Mouse (Mus musculus): ENCODE data around the gene Trim41. TPM values are rescaled to one million over a fixed set of nuclear protein-coding genes. Genes with fewer than 3 reads are reported as not detected.

The Trim41 gene
- polyA plus RNA-seq, 1 experiment from 2014 or later = 4.3 TPM

DNA sequence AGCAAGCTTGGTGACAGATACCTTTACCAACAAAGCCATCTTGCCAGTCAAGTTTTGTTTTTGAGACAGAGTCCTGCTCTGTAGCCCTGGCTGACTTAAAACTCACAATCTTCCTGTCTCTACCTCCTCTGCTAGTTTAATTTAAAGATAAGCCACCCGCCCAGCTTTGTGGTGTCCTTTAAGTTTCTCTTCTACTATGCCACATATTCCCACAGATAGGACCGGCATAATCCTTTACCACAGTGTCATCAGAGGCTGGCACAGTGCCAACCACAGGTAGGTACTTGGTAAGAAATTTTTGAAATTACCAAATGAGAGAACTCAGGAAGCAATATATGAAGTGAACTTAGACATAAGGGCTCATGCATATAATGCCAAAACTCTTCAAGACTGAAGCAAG is 7.0 kb downstream of the Trim41 start:
- Histone ChIP-seq H3K9me3 (replicated peaks) (no peaks in the 10 kb centered on the region), H3K4me1 (replicated peaks) (peaks cover 11% of the 10 kb centered on the region), H3K4me2 (no peak overlapping the region), H3K27me3 (no peaks in the 10 kb centered on the region), H3K27ac (no peak overlapping the region), H3K4me3 (no peak overlapping the region), H3K36me3 (peaks cover 82% of the 10 kb centered on the region), H3K9ac (no peak overlapping the region)
- WGBS = 70% methylated on average over 2 of the region's 2 CpGs
- ATAC-seq (replicated peaks; ENCODE audit: insufficient number of reproducible peaks, insufficient read depth, low FRiP score, low read depth) = no peak

DNA sequence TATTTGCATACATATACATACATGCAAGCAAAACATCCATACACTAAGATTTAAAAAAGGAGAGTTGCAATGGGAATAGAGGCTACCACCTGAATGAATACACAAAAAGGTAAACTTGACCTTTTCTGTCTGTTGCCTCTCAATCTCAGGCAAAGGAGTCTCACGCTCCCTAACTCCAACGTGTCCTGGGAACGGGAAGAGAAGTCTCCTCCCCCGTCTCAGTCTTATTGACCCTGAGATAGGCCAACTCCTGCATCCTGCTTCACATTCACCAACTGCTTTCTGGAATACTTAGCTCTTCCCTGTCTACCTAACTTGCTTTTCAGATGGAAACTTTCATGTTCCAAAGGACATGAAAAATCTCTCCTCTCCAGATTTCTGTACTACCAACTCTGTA is 7.7 kb downstream of the Trim41 start:
- Histone ChIP-seq H3K27me3 (no peaks in the 10 kb centered on the region), H3K27ac (no peak overlapping the region), H3K4me2 (no peak overlapping the region), H3K4me3 (no peak overlapping the region), H3K36me3 (peaks cover 85% of the 10 kb centered on the region), H3K9me3 (replicated peaks) (no peaks in the 10 kb centered on the region), H3K9ac (no peak overlapping the region), H3K4me1 (replicated peaks) (peaks cover 4% of the 10 kb centered on the region; the same call in 1 of the 2 replicates)
- ATAC-seq (replicated peaks; ENCODE audit: insufficient number of reproducible peaks, insufficient read depth, low FRiP score, low read depth) = no peak
- 51% methylated on average over 4 of the region's 4 CpGs for WGBS

DNA sequence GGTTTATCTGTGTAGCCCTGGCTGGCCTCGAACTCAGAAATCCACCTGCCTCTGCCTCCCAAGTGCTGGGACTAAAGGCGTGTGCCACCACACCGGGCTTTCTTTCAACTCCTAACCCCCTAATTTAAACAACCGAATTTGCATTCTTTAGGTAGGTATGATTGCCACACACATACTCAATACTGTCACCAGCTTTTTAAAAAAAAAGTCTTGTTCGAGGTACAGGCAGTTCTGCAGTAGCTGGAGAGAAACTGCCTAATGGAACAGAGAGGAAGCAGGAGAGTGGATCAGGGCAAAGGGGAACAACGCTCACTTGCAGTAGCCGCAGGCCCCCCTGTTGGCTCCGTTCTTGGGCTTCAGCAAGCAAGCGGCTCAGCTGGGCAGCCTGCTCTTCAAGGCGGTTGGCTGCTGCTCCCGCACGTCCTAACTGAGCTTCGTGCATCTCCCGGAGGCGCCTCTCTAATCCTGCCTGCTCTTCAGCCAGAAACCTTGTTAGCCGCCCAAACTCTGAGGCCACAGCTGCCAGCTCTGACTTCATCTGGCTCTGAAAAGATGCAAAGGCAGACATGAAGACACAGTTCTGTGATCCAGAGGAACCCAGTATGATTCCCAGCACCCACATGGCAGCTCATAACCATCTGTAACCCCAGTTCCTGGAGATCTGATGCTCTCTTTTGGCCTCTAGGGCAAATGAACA is 8.3 kb downstream of the Trim41 start:
- H3K36me3 ChIP-seq = peaks cover 87% of the 10 kb centered on the region
- H3K4me2 ChIP-seq = no peak overlapping the region
- H3K4me3 ChIP-seq = no peak overlapping the region
- no peak overlapping the region for H3K9ac ChIP-seq
- no peak overlapping the region for H3K27ac ChIP-seq
- no peak for ATAC-seq (replicated peaks; ENCODE audit: insufficient number of reproducible peaks, insufficient read depth, low FRiP score, low read depth)
- no peaks in the 10 kb centered on the region for H3K27me3 ChIP-seq
- no peaks in the 10 kb centered on the region for H3K4me1 ChIP-seq (replicated peaks)
- H3K9me3 ChIP-seq (replicated peaks) = no peaks in the 10 kb centered on the region
- WGBS = 66% methylated on average over 16 of the region's 16 CpGs

GRCm38 (mm10) chr11:48808304-48808646 is 8.9 kb downstream of the Trim41 start:
- Histone ChIP-seq H3K27me3 (no peaks in the 10 kb centered on the region), H3K9me3 (replicated peaks) (no peaks in the 10 kb centered on the region), H3K4me1 (replicated peaks) (no peaks in the 10 kb centered on the region), H3K4me3 (no peak overlapping the region), H3K27ac (no peak overlapping the region), H3K9ac (no peak overlapping the region), H3K36me3 (peaks cover 93% of the 10 kb centered on the region), H3K4me2 (no peak overlapping the region)
- no peak for ATAC-seq (replicated peaks; ENCODE audit: insufficient number of reproducible peaks, insufficient read depth, low FRiP score, low read depth)

DNA sequence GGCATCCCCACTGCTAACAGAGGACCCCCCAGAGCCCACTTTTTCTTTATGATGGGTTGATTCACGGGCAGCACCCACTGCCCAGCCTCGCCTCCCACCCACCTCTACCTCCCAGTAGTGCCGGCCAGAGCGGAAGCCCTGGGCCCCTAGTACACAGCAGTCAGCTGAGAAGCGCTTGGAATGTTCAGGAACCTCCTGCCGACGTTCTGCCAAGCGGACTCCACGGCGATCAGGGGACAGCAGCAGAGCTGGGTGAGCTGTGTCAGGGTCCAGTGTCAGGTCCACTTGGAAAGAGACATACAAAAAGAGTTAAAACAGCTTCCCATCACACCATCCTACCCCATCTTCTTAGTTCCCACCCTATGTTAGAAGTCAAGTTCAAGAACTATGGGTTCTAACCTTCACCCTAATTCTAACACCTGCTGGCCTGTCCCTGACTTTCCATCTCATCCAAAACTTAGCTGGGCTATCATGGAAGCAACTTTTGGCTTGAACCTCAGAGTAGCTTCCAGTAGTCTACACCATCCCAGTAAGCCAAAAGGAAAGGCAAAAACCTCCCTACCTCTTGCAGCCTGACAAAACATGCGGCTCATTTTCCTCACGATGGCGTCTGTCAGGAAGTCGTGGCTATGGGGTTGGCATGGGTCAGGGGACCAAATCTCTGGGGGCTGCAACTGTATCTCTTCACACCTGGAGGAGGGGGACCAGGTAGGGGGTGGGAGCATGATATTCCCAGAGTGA is 9.4 kb downstream of the Trim41 start:
- Histone ChIP-seq H3K4me1 (replicated peaks) (0 out of 2 replicates have a peak, but pooled peaks cover 4% of the 10 kb centered on the region), H3K4me2 (no peak overlapping the region), H3K9me3 (replicated peaks) (no peaks in the 10 kb centered on the region), H3K27me3 (no peaks in the 10 kb centered on the region), H3K27ac (no peak overlapping the region), H3K36me3 (peaks cover 95% of the 10 kb centered on the region), H3K4me3 (no peak overlapping the region), H3K9ac (no peak overlapping the region)
- WGBS = 56% methylated on average over 14 of the region's 14 CpGs
- ATAC-seq (replicated peaks; ENCODE audit: insufficient number of reproducible peaks, insufficient read depth, low FRiP score, low read depth) = 0 out of 2 replicates have a peak, but pooled peaks have one; percentile 9

- H3K4me1 ChIP-seq (replicated peaks) = peaks cover 9% of the 10 kb centered on the region
- no peak overlapping the region for H3K27ac ChIP-seq
- ATAC-seq (replicated peaks; ENCODE audit: insufficient number of reproducible peaks, insufficient read depth, low FRiP score, low read depth) = 0 out of 2 replicates have a peak, but pooled peaks have one; percentile 2
- H3K4me2 ChIP-seq = no peak overlapping the region
- H3K9me3 ChIP-seq (replicated peaks) = no peaks in the 10 kb centered on the region
- WGBS = 59% methylated on average over 21 of the region's 21 CpGs
- H3K36me3 ChIP-seq = peaks cover 95% of the 10 kb centered on the region
- H3K27me3 ChIP-seq = no peaks in the 10 kb centered on the region
- H3K4me3 ChIP-seq = no peak overlapping the region
- no peak overlapping the region for H3K9ac ChIP-seq
These were observed 10.1 kb downstream of the Trim41 start for GRCm38 (mm10) chr11:48806856-48807562.

- no peak overlapping the region for H3K27ac ChIP-seq
- WGBS = 87% methylated on average over 2 of the region's 2 CpGs
- no peak overlapping the region for H3K4me2 ChIP-seq
- no peak overlapping the region for H3K9ac ChIP-seq
- H3K36me3 ChIP-seq = peaks cover 78% of the 10 kb centered on the region
- H3K9me3 ChIP-seq (replicated peaks) = no peaks in the 10 kb centered on the region
- no peak for ATAC-seq (replicated peaks; ENCODE audit: insufficient number of reproducible peaks, insufficient read depth, low FRiP score, low read depth)
- no peaks in the 10 kb centered on the region for H3K27me3 ChIP-seq
- H3K4me3 ChIP-seq = no peak overlapping the region
- H3K4me1 ChIP-seq (replicated peaks) = peaks cover 18% of the 10 kb centered on the region
These were observed 12.2 kb downstream of the Trim41 start for GRCm38 (mm10) chr11:48804922-48805321.

- H3K27ac ChIP-seq = no peak overlapping the region
- WGBS = 94% methylated on average over 2 of the region's 2 CpGs
These were observed 13.2 kb downstream of the Trim41 start for GRCm38 (mm10) chr11:48803988-48804387.

DNA sequence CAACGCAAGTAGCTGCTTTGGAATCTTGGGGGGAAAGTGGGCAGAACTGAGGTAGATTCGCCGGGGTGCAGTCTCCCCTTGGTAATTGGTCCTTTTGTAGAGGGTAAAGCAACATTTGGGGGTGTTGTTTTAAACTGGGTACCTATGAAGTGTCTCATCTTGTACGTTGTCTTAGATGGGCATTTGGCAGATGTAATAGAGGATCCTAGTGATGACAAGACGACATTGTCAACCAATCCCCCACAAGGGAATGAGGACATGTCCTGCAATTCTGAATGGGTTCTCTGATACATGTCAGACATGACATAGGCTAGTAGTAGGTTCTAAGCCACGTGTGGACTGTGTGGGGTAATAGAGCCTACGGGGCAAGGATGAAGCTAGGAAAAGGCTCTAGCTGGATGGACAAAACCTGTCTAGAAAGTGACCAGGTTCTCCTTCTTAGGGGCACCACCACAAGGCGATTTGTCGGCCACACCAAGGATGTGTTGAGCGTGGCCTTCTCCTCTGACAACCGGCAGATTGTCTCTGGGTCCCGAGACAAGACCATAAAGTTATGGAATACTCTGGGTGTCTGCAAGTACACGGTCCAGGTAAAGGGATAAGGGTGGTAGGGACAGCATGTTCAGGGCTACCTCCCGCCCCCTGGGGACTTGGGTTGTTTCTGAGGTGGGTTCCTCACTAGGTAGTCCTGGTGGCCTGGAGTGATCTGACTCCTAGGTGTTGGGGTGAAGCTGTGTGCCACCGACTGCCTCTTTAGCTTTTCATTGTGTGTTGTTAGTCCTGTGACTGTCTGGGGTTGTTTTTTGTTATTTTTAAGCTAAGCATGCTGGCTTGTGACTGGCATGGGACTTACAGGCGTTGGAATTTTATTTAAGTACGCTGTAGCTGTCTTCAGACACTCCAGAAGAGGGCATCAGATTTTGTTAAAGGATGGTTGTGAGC is 15.1 kb downstream of the Trim41 start:
- no peak for ATAC-seq (replicated peaks; ENCODE audit: insufficient number of reproducible peaks, insufficient read depth, low FRiP score, low read depth)
- H3K9me3 ChIP-seq (replicated peaks) = no peaks in the 10 kb centered on the region

More at GRCm38 (mm10) chr11:48803988-48804387, 13.2 kb downstream of the Trim41 start:
- no peak overlapping the region for H3K4me2 ChIP-seq
- H3K4me1 ChIP-seq (replicated peaks) = peaks cover 19% of the 10 kb centered on the region
- no peak overlapping the region for H3K9ac ChIP-seq
- H3K4me3 ChIP-seq = no peak overlapping the region
- no peaks in the 10 kb centered on the region for H3K27me3 ChIP-seq
- peaks cover 72% of the 10 kb centered on the region for H3K36me3 ChIP-seq
- no peak for ATAC-seq (replicated peaks; ENCODE audit: insufficient number of reproducible peaks, insufficient read depth, low FRiP score, low read depth)
- H3K9me3 ChIP-seq (replicated peaks) = no peaks in the 10 kb centered on the region

GRCm38 (mm10) chr11:48799921-48800701 is 17.0 kb downstream of the Trim41 start, which contains the start of gene Rack1:
Gene Rack1, plus strand, starts transcription at chr11:48800332.
- peak; percentile 83 for ATAC-seq (replicated peaks; ENCODE audit: insufficient number of reproducible peaks, insufficient read depth, low FRiP score, low read depth)
- Histone ChIP-seq H3K4me1 (replicated peaks) (peaks cover 37% of the 10 kb centered on the region), H3K9me3 (replicated peaks) (no peaks in the 10 kb centered on the region), H3K27me3 (no peaks in the 10 kb centered on the region), H3K4me2 (peak within 1 kb of the TSS; percentile 80), H3K9ac (peak within 1 kb of the TSS; percentile 78), H3K4me3 (peak within 1 kb of the TSS; percentile 77), H3K36me3 (peaks cover 34% of the 10 kb centered on the region), H3K27ac (peak within 1 kb of the TSS; percentile 99)
- under 1% methylated on average over 47 of the region's 47 CpGs for WGBS

More for the DNA sequence above, 15.1 kb downstream of the Trim41 start:
- H3K4me3 ChIP-seq = peak overlapping the region; percentile 77
- peak overlapping the region; percentile 78 for H3K9ac ChIP-seq
- peak overlapping the region; percentile 80 for H3K4me2 ChIP-seq
- 59% methylated on average over 17 of the region's 17 CpGs for WGBS
- H3K27ac ChIP-seq = no peak overlapping the region
- no peaks in the 10 kb centered on the region for H3K27me3 ChIP-seq
- peaks cover 54% of the 10 kb centered on the region for H3K36me3 ChIP-seq
- H3K4me1 ChIP-seq (replicated peaks) = peaks cover 37% of the 10 kb centered on the region
